Mouse (Mus musculus): ENCODE measurements around the gene Gusb.

DNA sequence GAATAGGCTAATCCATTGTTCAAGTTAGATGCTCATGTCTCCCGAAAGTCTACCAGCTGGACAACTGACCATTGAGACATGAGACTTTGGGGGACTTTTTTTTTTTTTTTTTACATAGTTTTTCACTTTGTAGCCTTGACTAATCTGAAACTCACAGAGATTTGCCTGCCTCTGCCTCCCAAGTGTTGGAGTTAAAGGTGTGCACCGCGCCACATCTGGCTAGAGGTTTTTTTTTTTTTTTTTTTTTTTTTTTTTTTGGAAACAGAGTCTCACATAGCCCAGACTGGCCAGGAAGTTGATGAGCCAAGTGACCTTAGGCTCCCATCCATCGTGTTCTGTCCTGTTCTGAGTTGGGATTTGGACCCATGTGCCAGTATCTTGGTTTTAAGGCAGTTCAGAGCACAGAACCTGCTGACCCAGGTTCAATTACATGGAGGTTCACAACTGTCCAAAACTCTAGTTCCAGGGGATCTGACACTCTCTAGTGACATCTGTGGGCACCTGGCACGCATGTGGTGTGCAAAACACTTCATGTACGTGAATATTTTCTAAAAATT lies 5.3 kb upstream of the Gusb start:
- TF ChIP-seq EP300 (IDR thresholded peaks at IDR 0.05; ENCODE audit: low read depth) (no peak), CTCF (IDR thresholded peaks at IDR 0.05; ENCODE audit: low read depth) (no peak)

Data from heart, postnatal 0 days (tissue).